Mouse (Mus musculus) ES-E14 (cell line): Measurements from ENCODE around the gene Itpk1. TPM values are rescaled to one million over a fixed set of nuclear protein-coding genes. Genes with fewer than 3 reads are reported as not detected.

Experiments
- DNase-seq: peaks from one replicate; pipeline ENCODE4 v3.0.0-alpha.2; 2013; ENCODE audit warnings: low read depth, low spot score
- H3K27ac ChIP-seq: 2 replicates; pipeline ENCODE4 v1.5.1; 2012; ENCODE audit warnings: low read depth, mild to moderate bottlenecking, low read length, moderate library complexity, mixed read lengths; ENCODE audit not compliant: poor library complexity, insufficient read depth, severe bottlenecking
- H3K36me3 ChIP-seq: 2 replicates; pipeline ENCODE4 v1.6.1; 2012; ENCODE audit warnings: mild to moderate bottlenecking, low read length, moderate library complexity, mixed read lengths; ENCODE audit not compliant: control insufficient read depth, poor library complexity, insufficient read depth, severe bottlenecking
- H3K4me1 ChIP-seq, 2 experiments: fragments of 150-350 bp in 1 of 2; sonication (generic) in 1 of 2; 2 replicates each; pipeline ENCODE4 v1.6.1; 2012; ENCODE audit warnings: low read length in 2 of 2, mild to moderate bottlenecking in 1 of 2, mixed read lengths in 1 of 2; ENCODE audit not compliant: control insufficient read depth in 2 of 2, insufficient read depth in 2 of 2, poor library complexity in 1 of 2
- H3K4me3 ChIP-seq, 2 experiments: fragments of 150-350 bp in 1 of 2; sonication (generic) in 1 of 2; 2 replicates each; pipeline ENCODE4 v1.5.1; 2012; ENCODE audit warnings: low read length in 2 of 2, low read depth in 1 of 2, mild to moderate bottlenecking in 1 of 2, mixed read lengths in 1 of 2; ENCODE audit not compliant: insufficient read depth in 1 of 2, poor library complexity in 1 of 2, severe bottlenecking in 1 of 2
- H3K9ac ChIP-seq: 2 replicates; pipeline ENCODE4 v1.6.1; 2012; ENCODE audit warnings: low read depth, mild to moderate bottlenecking, low read length, mixed read lengths; ENCODE audit not compliant: poor library complexity, insufficient read depth, severe bottlenecking
- H3K9me3 ChIP-seq: fragments of 150-350 bp; sonication (generic); 2 replicates; pipeline ENCODE4 v1.6.1; 2012; ENCODE audit warnings: low read depth, mild to moderate bottlenecking, low read length; ENCODE audit not compliant: control insufficient read depth, insufficient read depth
- CHD2 ChIP-seq: IDR thresholded peaks from 2 replicates; pipeline ENCODE4 v1.6.1; 2014; ENCODE audit warnings: mild to moderate bottlenecking, low read depth, low read length, inconsistent platforms
- HCFC1 ChIP-seq: IDR thresholded peaks from 2 replicates; pipeline ENCODE4 v1.6.1; 2012; ENCODE audit warnings: low read length, inconsistent platforms, borderline replicate concordance; ENCODE audit not compliant: insufficient read depth
- MAFK ChIP-seq: IDR thresholded peaks from 2 replicates; pipeline ENCODE4 v1.6.1; 2014; ENCODE audit warnings: mild to moderate bottlenecking, low read depth, low read length, inconsistent platforms; ENCODE audit not compliant: insufficient read depth
- ZC3H11A ChIP-seq: IDR thresholded peaks from 2 replicates; pipeline ENCODE4 v1.6.1; 2012; ENCODE audit warnings: low read depth, mild to moderate bottlenecking, inconsistent platforms, low read length, borderline replicate concordance
- ZNF384 ChIP-seq: IDR thresholded peaks from 2 replicates; pipeline ENCODE4 v1.6.1; 2012; ENCODE audit warnings: low read depth, low read length, inconsistent platforms
- in situ Hi-C, 2 experiments: fragments of 600-800 bp; cut with MboI; formaldehyde crosslinking; loops; one replicate each; pipeline ENCODE4 v1.15.1; 2025; ENCODE audit warnings: low sequenced_read_pairs in 2 of 2, inconsistent platforms in 1 of 2; ENCODE audit not compliant: unreplicated experiment in 2 of 2
- total RNA-seq: library from RNA; depleted of rRNA; stranded (reverse); fragments of 300-350 nt; gene quantifications from 2 replicates; pipeline ENCODE4 v1.2.3, GENCODE M21; 2012

Gene Itpk1
- total RNA-seq, 1 experiment = 33.1 TPM

DNA sequence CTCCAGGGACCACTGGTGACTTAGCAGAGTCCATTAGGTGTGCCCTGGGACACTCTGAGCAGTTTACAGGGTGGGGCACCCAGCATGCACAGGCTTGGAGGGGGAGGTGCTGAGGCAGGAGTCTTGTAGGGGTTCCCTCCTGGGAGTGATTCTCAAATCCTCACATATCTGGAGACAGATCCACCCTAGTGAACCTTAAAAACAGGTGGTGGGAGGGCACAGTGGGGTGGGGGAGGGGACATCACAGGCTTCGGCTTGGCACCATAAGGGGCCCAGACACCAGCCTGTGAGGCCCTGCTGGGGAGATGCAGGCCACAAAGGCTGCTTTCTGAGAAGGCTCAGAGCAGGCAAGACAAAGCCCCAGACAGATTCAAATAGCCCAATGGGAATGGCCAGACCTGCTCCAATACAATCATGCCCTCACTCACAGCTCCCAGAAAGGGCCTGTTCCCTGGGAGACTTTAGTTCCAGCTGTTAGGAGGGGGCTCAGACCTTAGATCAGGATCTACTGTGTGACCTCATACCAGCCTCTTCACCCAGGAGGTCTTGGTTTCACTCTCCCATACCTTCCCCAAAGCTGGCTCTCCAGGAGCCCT lies 6.5 kb downstream of the Itpk1 start:
- TF ChIP-seq HCFC1 (no peak), MAFK (no peak), ZNF384 (no peak), CHD2 (no peak), ZC3H11A (no peak)
- Histone ChIP-seq H3K9ac (no peak overlapping the region), H3K4me3 (no peak overlapping the region), H3K27ac (no peak overlapping the region), H3K4me1 (peaks cover 36 to 67% of the 10 kb centered on the region in 2 experiments), H3K9me3 (no peaks in the 10 kb centered on the region), H3K36me3 (peaks cover 2% of the 10 kb centered on the region)
- in situ Hi-C loops = no loop called here
- DNase-seq = no peak

DNA sequence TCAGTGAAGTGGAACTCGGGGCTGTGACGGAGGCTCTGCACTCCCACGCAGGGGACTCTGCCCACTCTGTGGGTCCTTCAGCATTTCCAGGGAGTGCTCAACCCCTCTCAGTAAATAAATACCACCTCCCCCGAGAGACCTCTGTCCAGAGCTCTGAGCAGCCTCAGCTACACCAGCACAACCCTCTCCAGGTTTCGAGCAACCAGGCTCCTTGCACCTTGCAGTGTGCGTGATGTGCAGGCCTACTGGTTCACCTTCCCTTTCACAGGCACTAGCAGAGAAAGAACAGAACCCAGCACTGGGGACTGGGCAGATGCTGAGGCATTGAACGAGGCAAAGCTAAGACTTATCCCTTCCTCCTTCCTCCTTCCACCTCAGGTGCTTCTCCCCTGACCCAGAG lies 7.3 kb downstream of the Itpk1 start:
- DNase-seq = no peak
- TF ChIP-seq MAFK (no peak), HCFC1 (no peak), CHD2 (no peak), ZNF384 (no peak)
- H3K4me1 ChIP-seq = peaks cover 36 to 71% of the 10 kb centered on the region in 2 experiments
- H3K9ac ChIP-seq = 0 out of 2 replicates have a peak overlapping the region, but pooled peaks have one; percentile 7
- H3K36me3 ChIP-seq = peaks cover 2% of the 10 kb centered on the region
- H3K9me3 ChIP-seq = no peaks in the 10 kb centered on the region
- no peak overlapping the region for H3K4me3 ChIP-seq
- in situ Hi-C loops = no loop called here
- H3K27ac ChIP-seq = no peak overlapping the region

DNA sequence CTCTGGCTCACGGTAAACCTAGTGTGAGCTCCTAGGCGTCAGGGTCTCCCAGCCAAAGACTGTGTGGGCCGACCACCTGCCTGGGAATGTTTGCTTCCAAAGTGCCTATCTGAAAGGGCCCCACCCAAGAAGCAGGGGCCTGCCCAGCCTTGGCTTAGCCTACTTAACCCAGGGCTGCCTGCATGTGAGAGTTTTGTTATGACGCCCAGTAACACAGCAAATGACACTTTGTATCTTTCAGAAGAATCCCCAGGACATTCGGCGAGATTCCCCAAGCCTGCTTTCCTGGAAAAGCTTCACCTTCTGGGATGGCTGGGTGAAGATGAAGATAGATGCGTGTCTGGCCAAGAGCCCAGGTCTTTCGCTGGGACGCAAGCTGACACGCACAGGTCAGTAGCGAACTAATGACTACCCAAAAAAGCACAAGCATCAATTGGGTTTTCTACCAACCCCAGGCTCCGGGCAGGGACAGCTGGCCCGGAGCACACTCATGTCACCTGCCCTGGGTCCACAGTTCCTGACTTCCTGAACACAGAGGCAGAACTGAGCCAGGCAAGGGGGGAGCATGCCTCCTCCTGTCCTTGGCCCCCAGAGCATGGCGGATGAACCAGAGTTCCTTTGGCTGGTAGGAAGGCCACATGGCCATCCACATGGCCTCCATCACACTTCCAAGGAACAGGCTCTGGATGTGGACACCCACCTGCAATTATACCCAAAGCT lies 7.9 kb downstream of the Itpk1 start:
- in situ Hi-C loops = no loop called here

DNA sequence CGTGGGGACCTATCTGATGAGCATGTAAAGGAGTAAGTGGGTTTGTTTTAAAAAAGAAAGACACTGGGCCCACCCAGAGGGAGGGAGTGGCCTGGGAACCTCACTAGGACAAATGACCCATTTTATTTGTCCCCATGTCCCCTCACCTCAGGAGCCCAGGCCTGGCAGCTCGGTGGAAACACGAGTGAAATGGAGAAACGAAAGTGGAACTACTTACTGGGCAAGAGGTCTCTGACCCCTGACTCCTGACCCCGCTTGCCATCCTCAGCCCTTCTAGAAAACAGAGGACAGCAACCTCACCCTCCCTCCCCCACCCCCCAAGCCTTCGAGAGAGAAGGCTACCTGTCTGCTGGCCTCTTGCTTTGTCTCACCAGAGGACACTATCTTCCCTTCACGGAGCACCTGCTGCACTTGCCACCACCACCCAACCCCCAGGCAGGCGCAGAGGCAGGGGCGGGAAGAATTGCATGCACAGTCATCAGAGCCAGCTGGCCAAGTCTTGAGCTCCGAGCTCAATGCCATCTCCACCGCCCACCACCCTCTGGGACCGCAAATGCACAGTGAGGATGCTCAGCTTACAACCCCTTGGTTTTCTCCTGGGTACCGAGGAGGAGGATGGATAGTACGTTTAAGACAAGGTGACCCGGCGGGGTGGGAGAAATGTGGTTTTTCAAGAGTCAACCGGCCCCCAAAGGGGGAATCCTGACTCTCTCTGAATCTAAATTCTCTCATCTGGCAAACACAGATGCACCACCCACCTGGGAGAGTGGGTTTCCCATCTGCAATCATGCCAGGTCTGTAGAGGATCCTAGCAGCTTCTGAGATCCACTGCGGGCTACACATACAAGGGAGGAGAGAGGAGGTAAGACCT lies 9.1 kb downstream of the Itpk1 start:
- in situ Hi-C loops = no loop called here
- no peak for DNase-seq
- Histone ChIP-seq H3K36me3 (peaks cover 2% of the 10 kb centered on the region), H3K9me3 (no peaks in the 10 kb centered on the region), H3K4me1 (peaks cover 30 to 65% of the 10 kb centered on the region in 2 experiments), H3K27ac (no peak overlapping the region), H3K4me3 (peak overlapping the region in 1 of 2 experiments; percentile 9; a peak in 1 of 4 replicates), H3K9ac (peak overlapping the region; percentile 28; the same call in 1 of the 2 replicates)
- no peak for TF ChIP-seq MAFK
- TF ChIP-seq HCFC1 = no peak
- TF ChIP-seq CHD2 = no peak
- no peak for TF ChIP-seq ZC3H11A
- TF ChIP-seq ZNF384 = no peak

More for the DNA sequence above, 7.9 kb downstream of the Itpk1 start:
- no peak overlapping the region; a peak in 1 of 4 replicates for H3K4me3 ChIP-seq
- H3K9me3 ChIP-seq = no peaks in the 10 kb centered on the region
- H3K9ac ChIP-seq = peak overlapping the region; percentile 28; the same call in 1 of the 2 replicates
- no peak overlapping the region for H3K27ac ChIP-seq
- peaks cover 2% of the 10 kb centered on the region for H3K36me3 ChIP-seq
- TF ChIP-seq HCFC1 (no peak), ZC3H11A (no peak), CHD2 (no peak), ZNF384 (no peak), MAFK (no peak)
- peaks cover 36 to 68% of the 10 kb centered on the region in 2 experiments for H3K4me1 ChIP-seq
- no peak for DNase-seq
